Mouse (Mus musculus): ENCODE data around the gene Sh3d21. TPM values are rescaled to one million over a fixed set of nuclear protein-coding genes. Genes with fewer than 3 reads are reported as not detected.

Gene Sh3d21
- polyA plus RNA-seq, 1 experiment from 2014 or later = 8.4 TPM

DNA sequence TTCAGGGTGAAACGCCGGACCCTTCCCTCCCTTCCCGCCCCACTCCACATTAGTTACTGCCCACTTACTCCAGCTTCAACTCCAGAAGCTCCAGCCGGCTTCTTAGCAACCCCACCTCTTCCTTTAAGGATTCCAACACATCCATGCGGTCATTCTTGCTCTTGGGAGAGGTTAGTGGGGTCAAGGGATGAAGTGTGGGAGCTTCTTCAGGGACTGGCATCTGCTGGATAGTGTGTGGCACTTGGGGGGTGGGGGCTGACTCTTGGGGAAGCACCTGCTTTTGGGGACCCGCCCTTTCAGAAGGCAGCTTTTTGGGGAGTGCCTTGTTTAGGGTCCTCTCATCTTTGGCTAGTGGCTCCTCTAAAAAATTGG lies 12.4 kb downstream of the Sh3d21 start:
- Histone ChIP-seq H3K9me3 (ENCODE audit: control insufficient read depth, low read length) (no peaks in the 10 kb centered on the region), H3K36me3 (ENCODE audit: control insufficient read depth, insufficient read depth, low read length) (peaks cover 3% of the 10 kb centered on the region; the same call in 1 of the 2 replicates), H3K9ac (ENCODE audit: low read length) (no peak overlapping the region), H3K4me2 (replicated peaks; ENCODE audit: low read depth) (peak overlapping the region; percentile 72; the same call in 1 of the 2 replicates), H3K27me3 (ENCODE audit: control insufficient read depth, insufficient read depth, low read length) (no peaks in the 10 kb centered on the region), H3K4me1 (replicated peaks; ENCODE audit: control insufficient read depth, insufficient read depth) (peaks cover 4% of the 10 kb centered on the region; the same call in 1 of the 2 replicates), H3K27ac (replicated peaks) (peak overlapping the region; percentile 65; the same call in 1 of the 2 replicates), H3K4me3 (ENCODE audit: low read depth, low read length) (no peak overlapping the region)
- DNase-seq (ENCODE audit: low spot score) = no peak
- TF ChIP-seq CTCF (IDR thresholded peaks at IDR 0.05; ENCODE audit: low read depth) (no peak), EP300 (optimal IDR thresholded peaks at IDR 0.05) (no peak)
- WGBS = 55% methylated on average over 6 of the region's 6 CpGs
- no peak for ATAC-seq (ENCODE audit: low FRiP score, low TSS enrichment)

DNA sequence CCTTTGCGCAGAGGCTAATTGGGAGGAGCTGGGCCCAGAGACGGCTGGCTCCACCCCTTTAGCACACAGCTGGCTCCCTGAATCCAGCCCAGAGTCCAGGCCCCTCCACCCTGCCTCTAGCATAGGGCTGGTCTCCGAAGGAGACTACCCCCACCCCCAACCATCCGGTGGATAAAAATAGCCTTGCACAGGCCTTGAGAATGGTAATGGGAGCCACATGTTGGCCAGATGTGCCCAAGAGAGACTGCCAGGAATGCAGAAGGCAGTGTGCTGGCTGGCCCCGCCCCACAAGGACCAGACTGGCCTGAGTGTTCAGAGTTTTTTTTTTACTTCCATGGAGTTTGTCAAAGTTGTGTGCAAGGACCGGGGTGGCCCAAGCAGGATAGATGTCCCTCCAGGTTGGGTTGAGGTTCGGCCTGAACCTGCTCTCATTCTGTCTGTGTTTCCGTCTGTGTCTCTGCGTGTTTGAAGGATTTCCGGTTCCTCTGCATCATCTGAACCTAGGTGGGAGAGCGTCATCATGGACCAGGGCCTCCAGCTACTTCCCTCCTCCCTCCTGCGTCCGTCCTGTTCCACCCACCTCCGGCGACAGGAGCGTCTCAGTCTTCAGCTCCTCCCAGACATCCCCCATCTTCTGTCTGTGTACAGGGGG lies 12.9 kb downstream of the Sh3d21 start:
- Histone ChIP-seq H3K4me3 (ENCODE audit: low read depth, low read length) (0 out of 2 replicates have a peak overlapping the region, but pooled peaks have one; percentile 6), H3K4me2 (replicated peaks; ENCODE audit: low read depth) (peak overlapping the region; percentile 72), H3K9me3 (ENCODE audit: control insufficient read depth, low read length) (no peaks in the 10 kb centered on the region), H3K27me3 (ENCODE audit: control insufficient read depth, insufficient read depth, low read length) (no peaks in the 10 kb centered on the region), H3K27ac (replicated peaks) (peak overlapping the region; percentile 65), H3K36me3 (ENCODE audit: control insufficient read depth, insufficient read depth, low read length) (peaks cover 3% of the 10 kb centered on the region; the same call in 1 of the 2 replicates), H3K4me1 (replicated peaks; ENCODE audit: control insufficient read depth, insufficient read depth) (peaks cover 4% of the 10 kb centered on the region; the same call in 1 of the 2 replicates), H3K9ac (ENCODE audit: low read length) (no peak overlapping the region)
- peak; percentile 59 for DNase-seq (ENCODE audit: low spot score)
- peak; percentile 66 for ATAC-seq (ENCODE audit: low FRiP score, low TSS enrichment)
- TF ChIP-seq CTCF (IDR thresholded peaks at IDR 0.05; ENCODE audit: low read depth) (no peak), EP300 (optimal IDR thresholded peaks at IDR 0.05) (no peak)
- 30% methylated on average over 16 of the region's 16 CpGs for whole genome bisulfite sequencing

DNA sequence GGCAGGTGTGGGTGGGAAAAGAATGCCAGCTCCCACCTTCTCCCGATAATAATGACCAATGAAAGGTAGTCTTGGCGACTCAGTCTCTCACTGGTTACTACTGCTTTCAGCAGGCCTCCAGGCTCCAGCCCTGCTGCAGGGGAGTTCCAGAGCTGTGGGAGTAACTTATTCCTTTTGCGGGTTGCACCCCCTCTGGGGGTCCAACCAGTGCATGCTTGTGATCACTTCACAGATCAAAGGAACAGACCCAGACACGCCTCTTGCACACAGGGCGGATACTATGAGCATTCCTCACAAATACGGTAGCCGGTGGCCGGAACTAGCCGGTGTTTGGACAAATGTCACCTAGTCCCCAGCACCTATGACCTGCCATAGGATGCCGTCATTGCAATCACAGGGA lies 13.5 kb downstream of the Sh3d21 start:
- DNase-seq (ENCODE audit: low spot score) = no peak

GRCm38 (mm10) chr4:126149041-126149676 lies 14.1 kb downstream of the Sh3d21 start:
- DNase-seq (ENCODE audit: low spot score) = no peak

More for the DNA sequence above, 13.5 kb downstream of the Sh3d21 start:
- Histone ChIP-seq H3K27ac (replicated peaks) (peak overlapping the region; percentile 65), H3K4me2 (replicated peaks; ENCODE audit: low read depth) (peak overlapping the region; percentile 72), H3K27me3 (ENCODE audit: control insufficient read depth, insufficient read depth, low read length) (no peaks in the 10 kb centered on the region), H3K9ac (ENCODE audit: low read length) (peak overlapping the region; percentile 75), H3K4me1 (replicated peaks; ENCODE audit: control insufficient read depth, insufficient read depth) (peaks cover 4% of the 10 kb centered on the region; the same call in 1 of the 2 replicates), H3K4me3 (ENCODE audit: low read depth, low read length) (peak overlapping the region; percentile 60), H3K9me3 (ENCODE audit: control insufficient read depth, low read length) (no peaks in the 10 kb centered on the region), H3K36me3 (ENCODE audit: control insufficient read depth, insufficient read depth, low read length) (peaks cover 3% of the 10 kb centered on the region; the same call in 1 of the 2 replicates)
- 0 out of 2 replicates have a peak, but pooled peaks have one; percentile 0 for ATAC-seq (ENCODE audit: low FRiP score, low TSS enrichment)
- TF ChIP-seq EP300 (optimal IDR thresholded peaks at IDR 0.05) (no peak), CTCF (IDR thresholded peaks at IDR 0.05; ENCODE audit: low read depth) (no peak)
- WGBS = 37% methylated on average over 10 of the region's 10 CpGs

GRCm38 (mm10) chr4:126148161-126148961 lies 14.9 kb downstream of the Sh3d21 start:
- Histone ChIP-seq H3K4me3 (ENCODE audit: low read depth, low read length) (peak overlapping the region; percentile 60), H3K9me3 (ENCODE audit: control insufficient read depth, low read length) (no peaks in the 10 kb centered on the region), H3K4me2 (replicated peaks; ENCODE audit: low read depth) (peak overlapping the region; percentile 72), H3K27ac (replicated peaks) (peak overlapping the region; percentile 90), H3K9ac (ENCODE audit: low read length) (peak overlapping the region; percentile 75), H3K27me3 (ENCODE audit: control insufficient read depth, insufficient read depth, low read length) (no peaks in the 10 kb centered on the region), H3K36me3 (ENCODE audit: control insufficient read depth, insufficient read depth, low read length) (peaks cover 3% of the 10 kb centered on the region; the same call in 1 of the 2 replicates), H3K4me1 (replicated peaks; ENCODE audit: control insufficient read depth, insufficient read depth) (peaks cover 4% of the 10 kb centered on the region; the same call in 1 of the 2 replicates)
- ATAC-seq (ENCODE audit: low FRiP score, low TSS enrichment) (peak; percentile 68), DNase-seq (ENCODE audit: low spot score) (peak; percentile 76)
- peak; percentile 39 for TF ChIP-seq EP300 (optimal IDR thresholded peaks at IDR 0.05)
- peak; percentile 15; the same call in 1 of the 2 replicates for TF ChIP-seq CTCF (IDR thresholded peaks at IDR 0.05; ENCODE audit: low read depth)
- WGBS = under 1% methylated on average over 62 of the region's 67 CpGs

More at GRCm38 (mm10) chr4:126149041-126149676, 14.1 kb downstream of the Sh3d21 start:
- H3K4me3 ChIP-seq (ENCODE audit: low read depth, low read length) = peak overlapping the region; percentile 60
- H3K27me3 ChIP-seq (ENCODE audit: control insufficient read depth, insufficient read depth, low read length) = no peaks in the 10 kb centered on the region
- peak overlapping the region; percentile 72 for H3K4me2 ChIP-seq (replicated peaks; ENCODE audit: low read depth)
- peaks cover 3% of the 10 kb centered on the region; the same call in 1 of the 2 replicates for H3K36me3 ChIP-seq (ENCODE audit: control insufficient read depth, insufficient read depth, low read length)
- peak; percentile 1; the same call in 1 of the 2 replicates for ATAC-seq (ENCODE audit: low FRiP score, low TSS enrichment)
- peak overlapping the region; percentile 75 for H3K9ac ChIP-seq (ENCODE audit: low read length)
- 28% methylated on average over 42 of the region's 42 CpGs for WGBS
- TF ChIP-seq CTCF (IDR thresholded peaks at IDR 0.05; ENCODE audit: low read depth) (no peak), EP300 (optimal IDR thresholded peaks at IDR 0.05) (no peak)
- H3K4me1 ChIP-seq (replicated peaks; ENCODE audit: control insufficient read depth, insufficient read depth) = peaks cover 4% of the 10 kb centered on the region; the same call in 1 of the 2 replicates
- H3K9me3 ChIP-seq (ENCODE audit: control insufficient read depth, low read length) = no peaks in the 10 kb centered on the region
- peak overlapping the region; percentile 90 for H3K27ac ChIP-seq (replicated peaks)

Measured in stomach, postnatal 0 days (tissue).